Mouse (Mus musculus) kidney, adult 2 months (tissue): ENCODE results near the gene Trnau1ap.

Experiments
- CTCF ChIP-seq: fragments of 200-500 bp; conservative IDR thresholded peaks from 2 replicates; pipeline ENCODE4 v1.5.1; 2011; ENCODE audit warnings: low read depth, mild to moderate bottlenecking, control low read depth, low read length, moderate library complexity, mixed read lengths; ENCODE audit not compliant: insufficient read depth, insufficient read length
- POLR2A ChIP-seq: fragments of 200-500 bp; IDR thresholded peaks from one replicate; pipeline ENCODE4 v1.6.1; 2011; ENCODE audit warnings: low read depth, low read length, control low read depth

DNA sequence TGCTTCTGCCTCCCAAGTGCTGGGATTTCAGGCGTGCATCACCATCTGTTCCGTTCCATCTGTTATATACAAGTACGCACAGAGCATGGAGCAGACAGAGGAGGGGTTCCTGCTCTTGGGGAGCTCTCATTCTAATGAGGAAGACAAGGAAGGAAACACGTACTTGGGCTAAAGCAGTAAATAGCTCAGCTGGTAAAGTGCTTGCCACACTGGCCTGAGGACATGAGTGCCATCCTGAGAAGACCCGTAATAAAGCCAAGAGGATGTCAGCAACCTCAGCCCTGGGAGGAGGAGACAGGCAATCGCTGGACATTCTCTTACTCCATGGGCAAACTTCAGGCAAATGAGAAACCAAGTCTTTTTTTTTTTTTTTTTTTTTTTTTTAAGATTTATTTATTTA lies 23.3 kb downstream of the Trnau1ap start:
- TF ChIP-seq CTCF (no peak), POLR2A (no peak)
